In genomic region chr1:144579321-144579720, GRCm38 (mm10) we compare ENCODE assay signal across 41 mouse cellular contexts. TPM values are rescaled to one million over a fixed set of nuclear protein-coding genes. Genes with fewer than 3 reads are reported as not detected.
"Had no signal": no experiment of that assay in that cellular context is flagged by ENCODE, and none has a peak within 500 bp of the region (broad histone marks: within the 10 kb centered on the region; RNA-seq: fewer than 3 reads in every experiment).

No protein-coding gene starts in this region.

- H3K36me3 ChIP-seq: heart, embryonic 10.5 days; heart, embryonic 13.5 days; heart, embryonic 15.5 days; hindbrain, embryonic 12.5 days; intestine, embryonic 15.5 days; limb, embryonic 13.5 days; limb, embryonic 15.5 days; liver, embryonic 12.5 days had no signal

- H3K4me3 ChIP-seq: gastrocnemius, adult 2 months; heart, embryonic 10.5 days; heart, embryonic 13.5 days; heart, embryonic 15.5 days; hindbrain, embryonic 12.5 days; intestine, embryonic 15.5 days; layer of hippocampus, adult 2 months; limb, embryonic 13.5 days; limb, embryonic 15.5 days; liver, embryonic 12.5 days had no signal

- H3K27ac ChIP-seq: gastrocnemius, adult 2 months; heart, embryonic 10.5 days; heart, embryonic 13.5 days; heart, embryonic 15.5 days; hindbrain, embryonic 12.5 days; hindbrain, embryonic 14.5 days; intestine, embryonic 15.5 days; layer of hippocampus, adult 2 months; limb, embryonic 13.5 days; limb, embryonic 15.5 days; liver, embryonic 12.5 days; liver, embryonic 14.5 days had no signal

- H3K9ac ChIP-seq: heart, embryonic 13.5 days; heart, embryonic 15.5 days; hindbrain, embryonic 12.5 days; hindbrain, embryonic 14.5 days; intestine, embryonic 15.5 days; limb, embryonic 13.5 days; limb, embryonic 15.5 days; liver, embryonic 12.5 days; liver, embryonic 14.5 days had no signal

- ATAC-seq: hindbrain, embryonic 16.5 days; inflammation-experienced regulatory T-cells, adult 6 months; intestine, embryonic 15.5 days; intestine, postnatal 0 days; liver, embryonic 12.5 days had no signal

- DNase-seq: gastrocnemius, adult 2 months; gastrocnemius, postnatal 10 days; gastrocnemius, postnatal 25 days; heart, adult 18-20 months; heart, postnatal 14 days; heart, postnatal 36 days; kidney, adult 18-20 months; kidney, adult 8-10 months; kidney, postnatal 10 days; kidney, postnatal 25 days; kidney, postnatal 4 days; layer of hippocampus, postnatal 36 days; left cerebral cortex, postnatal 4 days had no signal

- H3K4me2 ChIP-seq: heart, embryonic 13.5 days; heart, embryonic 15.5 days; hindbrain, embryonic 12.5 days; hindbrain, embryonic 14.5 days; intestine, embryonic 15.5 days; limb, embryonic 13.5 days; limb, embryonic 15.5 days; liver, embryonic 12.5 days had no signal

- H3K9me3 ChIP-seq: heart, embryonic 10.5 days; heart, embryonic 13.5 days; heart, embryonic 15.5 days; hindbrain, embryonic 12.5 days; intestine, embryonic 15.5 days; limb, embryonic 13.5 days; limb, embryonic 15.5 days; liver, embryonic 12.5 days had no signal

- H3K27me3 ChIP-seq: heart, embryonic 13.5 days; heart, embryonic 15.5 days; hindbrain, embryonic 12.5 days; intestine, embryonic 15.5 days; limb, embryonic 13.5 days; limb, embryonic 15.5 days; liver, embryonic 12.5 days had no signal

- H3K4me1 ChIP-seq: heart, embryonic 10.5 days; heart, embryonic 13.5 days; heart, embryonic 15.5 days; hindbrain, embryonic 12.5 days; intestine, embryonic 15.5 days; limb, embryonic 13.5 days; limb, embryonic 15.5 days; liver, embryonic 12.5 days had no signal

RNA-seq across cellular contexts. Expression of gene Rgs21, which starts 11.9 kb away (rescaled TPM):
- total RNA-seq: gastrocnemius, adult 2 months; gastrocnemius, postnatal 10 days; gastrocnemius, postnatal 25 days; gastrocnemius, postnatal 4 days; granulocyte monocyte progenitor cell, adult 5-6 weeks; heart, adult 18-20 months; heart, adult 8-10 months; heart, postnatal 14 days; heart, postnatal 36 days; hematopoietic stem cell, adult 5-6 weeks; layer of hippocampus, adult 2 months; layer of hippocampus, postnatal 14 days; layer of hippocampus, postnatal 36 days; left cerebral cortex, adult 18-20 months; left cerebral cortex, adult 8-10 months; left cerebral cortex, postnatal 10 days; left cerebral cortex, postnatal 25 days; left cerebral cortex, postnatal 4 days; liver, adult 2 months had no signal
- polyA plus RNA-seq: heart, embryonic 10.5 days; heart, embryonic 13.5 days; heart, embryonic 15.5 days; heart, postnatal 0 days; hindbrain, embryonic 12.5 days; hindbrain, embryonic 14.5 days; hindbrain, embryonic 16.5 days; inflammation-experienced regulatory T-cells, adult 6 months; intestine, embryonic 15.5 days; intestine, postnatal 0 days; kidney, embryonic 14.5 days; kidney, embryonic 16.5 days; limb, embryonic 11.5 days; limb, embryonic 13.5 days; limb, embryonic 15.5 days; liver, adult 2 months; liver, embryonic 12.5 days; liver, embryonic 14.5 days had no signal
